Mouse (Mus musculus) lung, postnatal 0 days (tissue): ENCODE data around the gene Stk32b. TPM values are rescaled to one million over a fixed set of nuclear protein-coding genes. Genes with fewer than 3 reads are reported as not detected.
A peak's percentile ranks its signal among the peaks of the same experiment; 100 is the strongest.

Experiments
- ATAC-seq: fragments of 200-750 bp; cut with Nextera tagmentation; 2 replicates; pipeline ENCODE4 v1.8.0; 2017; ENCODE audit warnings: moderate library complexity
- DNase-seq: peaks from one replicate; pipeline ENCODE4 v3.0.0-alpha.2; 2016; ENCODE audit warnings: low spot score
- H3K27ac ChIP-seq: fragments of 300-500 bp; sonication (generic); 2 replicates; pipeline ENCODE4 v1.5.1; 2014; ENCODE audit warnings: antibody characterized with exemption, mild to moderate bottlenecking, low read length, mixed read lengths
- H3K27me3 ChIP-seq: fragments of 300-500 bp; sonication (generic); replicated peaks from 2 replicates; pipeline ENCODE4 v1.6.1; 2014; ENCODE audit warnings: low read length, mixed read lengths; ENCODE audit not compliant: insufficient read depth
- H3K36me3 ChIP-seq: fragments of 300-500 bp; sonication (generic); 2 replicates; pipeline ENCODE4 v1.6.1; 2014; ENCODE audit warnings: low read length, mixed read lengths; ENCODE audit not compliant: insufficient read depth
- H3K4me1 ChIP-seq: fragments of 300-500 bp; sonication (generic); 2 replicates; pipeline ENCODE4 v1.6.1; 2014; ENCODE audit warnings: antibody characterized with exemption, low read depth, low read length, mixed read lengths; ENCODE audit not compliant: insufficient read depth
- H3K4me2 ChIP-seq: fragments of 300-500 bp; sonication (generic); replicated peaks from 2 replicates; pipeline ENCODE4 v1.6.1; 2014; ENCODE audit warnings: low read depth, mild to moderate bottlenecking, low read length, moderate library complexity, mixed read lengths
- H3K4me3 ChIP-seq: fragments of 300-500 bp; sonication (generic); 2 replicates; pipeline ENCODE4 v1.5.1; 2014; ENCODE audit warnings: low read depth, low read length
- H3K9ac ChIP-seq: fragments of 300-500 bp; sonication (generic); replicated peaks from 2 replicates; pipeline ENCODE4 v1.6.1; 2014; ENCODE audit warnings: low read depth, mild to moderate bottlenecking
- H3K9me3 ChIP-seq: fragments of 300-500 bp; sonication (generic); 2 replicates; pipeline ENCODE4 v1.6.1; 2016; ENCODE audit warnings: low read length, mixed read lengths
- CTCF ChIP-seq: IDR thresholded peaks from 2 replicates; pipeline ENCODE4 v1.5.1; 2016; ENCODE audit warnings: antibody characterized with exemption, mild to moderate bottlenecking
- EP300 ChIP-seq: IDR thresholded peaks from 2 replicates; pipeline ENCODE4 v1.6.1; 2016; ENCODE audit warnings: antibody characterized with exemption, mild to moderate bottlenecking, control low read depth
- WGBS: fragments of 180-500 bp; shearing (Covaris S2); extraction: QIAGEN DNeasy Blood & Tissue Kit; methylation state at CpG from one replicate; pipeline ENCODE4 v1.1.7; 2014; 5-methylcytosine and 5-hydroxymethylcytosine counted together
- polyA plus RNA-seq: library from polyadenylated mRNA; unstranded; fragments of >200 nt; fragmentation: Nextera tagmentation; extraction: Ambion mirVana; gene quantifications from 2 replicates; pipeline ENCODE4 v1.2.1, GENCODE M21; 2015

The Stk32b gene
- polyA plus RNA-seq, 1 experiment from 2014 or later, result 0.05 TPM

GRCm38 (mm10) chr5:37717384-37717963 lies 503 bp upstream of the Stk32b start:
- Histone ChIP-seq H3K4me1 (no peaks in the 10 kb centered on the region), H3K9ac (no peak overlapping the region), H3K27me3 (peaks cover 6% of the 10 kb centered on the region; the same call in 1 of the 2 replicates), H3K9me3 (no peaks in the 10 kb centered on the region), H3K36me3 (no peaks in the 10 kb centered on the region), H3K27ac (no peak overlapping the region), H3K4me2 (peak overlapping the region; percentile 56), H3K4me3 (peak overlapping the region; percentile 19; the same call in 1 of the 2 replicates)
- TF ChIP-seq EP300 (no peak), CTCF (peak; percentile 68)
- under 1% methylated on average over 13 of the region's 14 CpGs for WGBS
- ATAC-seq, result peak; percentile 41; the same call in 1 of the 2 replicates
- DNase-seq, result peak; percentile 43

GRCm38 (mm10) chr5:37709257-37709904 lies 7.6 kb downstream of the Stk32b start:
- Histone ChIP-seq H3K27ac (no peak overlapping the region), H3K4me1 (no peaks in the 10 kb centered on the region), H3K9me3 (no peaks in the 10 kb centered on the region), H3K27me3 (no peaks in the 10 kb centered on the region), H3K9ac (no peak overlapping the region), H3K4me3 (no peak overlapping the region), H3K36me3 (no peaks in the 10 kb centered on the region), H3K4me2 (no peak overlapping the region)
- no peak for TF ChIP-seq EP300
- no peak for DNase-seq
- WGBS, result 48% methylated on average over 5 of the region's 5 CpGs
- no peak for ATAC-seq

- Histone ChIP-seq H3K27ac (no peak overlapping the region), H3K4me2 (no peak overlapping the region), H3K36me3 (no peaks in the 10 kb centered on the region), H3K4me1 (no peaks in the 10 kb centered on the region), H3K9ac (no peak overlapping the region), H3K4me3 (no peak overlapping the region), H3K9me3 (no peaks in the 10 kb centered on the region), H3K27me3 (no peaks in the 10 kb centered on the region)
- TF ChIP-seq CTCF, result peak; percentile 12; the same call in 1 of the 2 replicates
- TF ChIP-seq EP300, result no peak
- 66% methylated on average over 3 of the region's 3 CpGs for WGBS
- no peak for ATAC-seq
- no peak for DNase-seq
These were observed 8.8 kb downstream of the Stk32b start for GRCm38 (mm10) chr5:37708124-37708523.

GRCm38 (mm10) chr5:37704962-37705361 lies 12.0 kb downstream of the Stk32b start:
- TF ChIP-seq CTCF, result no peak
- TF ChIP-seq EP300, result no peak
- no peak for ATAC-seq

GRCm38 (mm10) chr5:37699757-37700156 lies 17.2 kb downstream of the Stk32b start:
- H3K4me1 ChIP-seq, result no peaks in the 10 kb centered on the region
- TF ChIP-seq EP300 (no peak), CTCF (no peak)
- no peaks in the 10 kb centered on the region for H3K27me3 ChIP-seq
- H3K4me2 ChIP-seq, result no peak overlapping the region
- no peak overlapping the region for H3K4me3 ChIP-seq
- ATAC-seq (no peak), DNase-seq (no peak)
- no peaks in the 10 kb centered on the region for H3K9me3 ChIP-seq
- H3K36me3 ChIP-seq, result no peaks in the 10 kb centered on the region
- 62% methylated on average over 12 of the region's 12 CpGs for WGBS
- no peak overlapping the region for H3K27ac ChIP-seq
- no peak overlapping the region for H3K9ac ChIP-seq

More at GRCm38 (mm10) chr5:37704962-37705361, 12.0 kb downstream of the Stk32b start:
- H3K9me3 ChIP-seq, result no peaks in the 10 kb centered on the region
- 80% methylated on average over 2 of the region's 2 CpGs for WGBS
- H3K36me3 ChIP-seq, result no peaks in the 10 kb centered on the region
- no peak for DNase-seq
- no peak overlapping the region for H3K4me3 ChIP-seq
- H3K9ac ChIP-seq, result no peak overlapping the region
- H3K27me3 ChIP-seq, result no peaks in the 10 kb centered on the region
- no peak overlapping the region for H3K27ac ChIP-seq
- H3K4me1 ChIP-seq, result no peaks in the 10 kb centered on the region
- H3K4me2 ChIP-seq, result no peak overlapping the region

GRCm38 (mm10) chr5:37697286-37697685 lies 19.7 kb downstream of the Stk32b start:
- Histone ChIP-seq H3K27ac (no peak overlapping the region), H3K36me3 (no peaks in the 10 kb centered on the region), H3K9me3 (no peaks in the 10 kb centered on the region), H3K4me2 (no peak overlapping the region), H3K27me3 (no peaks in the 10 kb centered on the region), H3K4me3 (no peak overlapping the region), H3K4me1 (no peaks in the 10 kb centered on the region), H3K9ac (no peak overlapping the region)
- TF ChIP-seq CTCF, result no peak
- no peak for TF ChIP-seq EP300
- DNase-seq, result no peak
- WGBS, result 80% methylated on average over 7 of the region's 7 CpGs
- no peak for ATAC-seq
